Mouse (Mus musculus): ENCODE measurements around the gene Nav1.

The Nav1 gene

GRCm38 (mm10) chr1:135516511-135517305 is 90.4 kb downstream of the Nav1 start:
- DNase-seq (ENCODE audit: low spot score in 2 of 2), result peak; percentile 23 to 34

DNA sequence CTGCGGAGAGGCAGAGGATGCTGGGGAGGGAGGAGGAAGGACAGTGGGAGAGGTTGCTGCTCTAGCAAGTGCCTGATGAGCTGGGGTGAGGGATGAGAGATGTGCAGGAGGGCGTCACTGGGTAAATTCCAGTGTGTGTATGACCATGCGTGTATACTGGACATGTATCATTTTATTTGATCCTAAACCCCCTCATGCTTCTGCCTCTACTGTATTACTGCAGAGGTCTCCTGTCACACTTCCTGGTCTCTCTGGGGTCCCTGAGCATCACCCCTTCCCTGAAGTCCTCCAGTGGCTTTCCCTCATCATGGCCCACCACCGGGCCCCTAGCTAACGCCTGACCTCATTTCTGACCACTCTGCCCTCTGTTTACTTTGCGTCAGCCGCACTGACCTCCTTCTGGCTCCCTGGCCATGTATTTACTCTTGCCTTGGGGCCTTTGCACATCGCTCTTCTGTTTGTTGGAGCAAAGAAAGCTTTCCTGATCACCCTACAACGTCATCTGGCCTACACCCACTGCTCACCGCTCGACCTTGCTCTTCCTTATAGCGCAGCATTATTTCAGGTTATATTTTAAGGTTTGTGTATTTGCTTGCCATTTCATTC is 91.4 kb downstream of the Nav1 start:
- DNase-seq (ENCODE audit: low spot score in 2 of 2), result no peak

- DNase-seq (ENCODE audit: low spot score in 2 of 2), result no peak
These were observed 92.0 kb downstream of the Nav1 start for GRCm38 (mm10) chr1:135514913-135515632.

- no peak for DNase-seq (ENCODE audit: low spot score in 2 of 2)
These were observed 93.0 kb downstream of the Nav1 start for GRCm38 (mm10) chr1:135514046-135514445.

DNA sequence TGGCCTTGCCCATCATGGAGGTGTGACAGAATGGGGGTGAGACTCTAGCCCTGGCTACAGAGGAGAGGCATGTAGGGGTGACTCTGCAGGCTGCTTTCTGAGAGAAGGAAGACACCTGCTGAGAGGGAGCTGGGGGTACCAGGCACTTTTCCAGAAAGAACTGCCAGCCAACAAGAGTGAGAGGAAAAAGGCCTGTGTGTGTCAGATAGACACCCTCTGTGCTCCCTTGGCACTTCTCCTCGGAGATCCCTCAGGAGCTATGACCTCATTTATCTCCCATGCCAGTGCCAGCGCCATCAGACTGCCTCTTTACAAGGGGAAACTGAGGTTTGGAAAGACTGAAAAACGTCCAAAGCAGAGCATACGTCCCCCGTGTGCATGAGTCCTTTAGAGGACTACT is 93.6 kb downstream of the Nav1 start:
- DNase-seq (ENCODE audit: low spot score in 2 of 2), result no peak

DNA sequence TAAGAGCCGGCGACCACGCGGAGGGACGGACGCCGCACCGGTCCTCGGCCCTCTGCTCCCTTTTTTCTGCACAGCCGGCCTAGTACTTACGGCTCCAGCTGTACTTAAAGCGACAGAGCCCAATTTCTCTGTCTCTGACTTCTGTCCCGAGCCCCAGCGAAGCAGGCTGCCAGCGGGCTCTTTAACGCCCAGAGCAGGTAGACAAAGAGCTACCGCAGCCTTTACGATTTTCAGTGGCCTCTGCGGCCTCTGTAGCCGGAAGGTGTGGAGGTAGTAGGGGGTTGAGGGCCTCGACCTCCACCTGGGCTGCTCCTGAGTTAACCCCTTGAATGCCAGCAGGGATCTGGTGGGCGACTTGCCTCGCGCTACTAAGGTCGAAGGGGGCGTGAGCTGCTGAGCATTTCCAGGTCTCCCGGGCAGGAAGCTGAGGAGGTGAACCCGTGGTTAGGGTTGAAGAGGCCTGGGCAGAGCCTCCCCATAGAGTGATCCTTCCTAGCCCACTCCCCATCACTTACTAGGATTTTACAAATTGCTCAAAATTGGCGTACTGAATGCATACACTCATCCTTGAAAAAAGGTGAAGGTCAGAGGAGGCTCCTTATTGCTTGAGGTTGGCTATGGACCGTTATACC is 96.6 kb downstream of the Nav1 start:
- DNase-seq (ENCODE audit: low spot score in 2 of 2), result peak; percentile 12 to 15

DNA sequence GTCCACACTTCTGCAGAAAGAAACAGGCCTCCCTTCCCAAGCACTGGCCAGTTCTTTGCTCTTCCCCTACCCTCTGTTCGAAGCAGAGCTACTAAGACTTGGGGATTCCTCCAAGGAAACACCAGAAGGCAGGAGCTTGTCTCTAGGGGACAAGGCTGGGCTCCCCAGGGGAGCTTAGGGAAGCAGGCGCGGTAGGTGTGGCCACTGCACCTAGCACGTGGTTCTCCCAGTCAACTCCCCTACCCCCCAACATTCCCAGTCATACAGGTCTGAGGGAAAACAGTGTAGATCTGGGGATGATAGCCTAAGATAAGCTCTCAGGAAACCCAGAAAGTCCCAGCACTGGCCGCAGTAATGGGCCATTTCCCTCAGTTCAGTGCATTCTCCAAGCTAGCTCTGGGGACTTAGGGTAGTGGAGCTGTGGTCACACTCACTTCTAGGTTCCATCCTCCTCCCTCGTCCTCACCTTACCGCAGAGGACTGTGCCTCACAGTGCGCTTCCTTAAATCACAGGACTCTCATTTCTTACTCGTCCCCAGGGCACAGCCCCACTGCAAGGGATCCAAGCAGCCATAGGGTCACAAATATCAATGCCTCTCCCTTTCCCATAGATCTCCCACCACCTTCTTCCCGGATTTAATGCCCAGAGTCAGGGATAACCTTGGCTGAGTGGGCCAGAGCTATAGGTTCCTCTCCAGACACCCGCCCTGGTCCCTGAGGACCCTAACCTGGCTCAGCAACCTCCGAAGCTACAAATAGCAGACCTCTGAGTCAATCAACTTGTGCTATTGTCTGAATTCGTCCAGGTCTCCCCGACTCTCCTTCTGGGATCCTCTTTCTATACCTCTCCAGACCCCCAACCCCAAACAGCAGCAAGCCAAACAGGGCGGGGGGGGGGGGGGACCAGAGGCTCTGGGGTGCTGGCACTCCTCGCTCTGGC is 97.7 kb downstream of the Nav1 start:
- DNase-seq (ENCODE audit: low spot score in 2 of 2), result no peak

DNA sequence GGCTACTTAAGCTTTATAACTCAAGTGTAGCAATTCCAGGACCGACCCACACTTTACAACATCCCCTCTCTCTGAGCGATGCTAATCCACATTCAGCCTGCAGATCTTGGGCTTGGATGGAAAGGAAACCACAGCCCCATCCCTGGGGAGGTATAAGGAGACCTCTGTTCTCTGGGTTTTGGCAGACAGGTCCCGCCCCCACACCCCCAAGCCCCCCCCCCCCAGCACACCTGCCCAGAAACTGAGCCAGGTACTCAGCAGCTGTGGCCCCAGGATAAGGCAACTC is 98.8 kb downstream of the Nav1 start:
- DNase-seq (ENCODE audit: low spot score in 2 of 2), result no peak

DNA sequence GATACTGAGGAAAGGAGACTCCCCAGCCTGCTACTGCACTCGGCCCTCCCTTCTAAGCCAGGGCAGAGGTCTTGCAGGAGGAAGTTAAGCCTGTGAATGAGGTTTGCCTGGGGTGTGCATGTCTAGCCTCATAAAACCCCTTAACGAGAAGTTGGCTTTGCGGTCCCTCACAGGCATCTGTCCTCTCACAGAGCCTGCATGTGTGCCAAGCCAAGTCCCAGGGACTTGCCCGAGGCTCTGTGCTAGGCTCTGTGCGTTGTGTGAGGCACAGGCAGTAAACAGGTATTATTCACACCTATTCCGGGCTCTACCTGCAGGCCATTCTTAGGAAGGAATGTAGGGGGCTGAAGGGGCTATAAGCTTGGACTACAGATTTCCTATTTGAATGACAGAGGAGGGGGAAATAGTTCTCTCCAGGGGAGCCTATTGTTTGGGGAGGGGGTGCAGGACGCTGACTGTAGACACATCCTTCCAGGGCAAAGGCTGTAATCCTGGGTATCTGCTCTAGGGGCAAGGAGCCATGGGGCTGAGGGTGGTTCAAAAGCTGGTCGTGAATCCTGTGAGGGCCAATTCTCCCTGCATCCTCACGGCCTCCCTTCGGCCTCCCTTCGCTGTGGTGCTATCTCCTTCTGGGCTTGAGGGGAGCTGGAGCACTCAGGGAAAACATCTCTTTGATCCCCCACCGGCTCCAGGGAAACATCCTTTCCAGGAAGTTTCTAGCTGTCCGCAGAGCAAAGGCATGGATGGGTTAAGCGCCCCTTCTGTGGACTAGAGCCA is 99.3 kb downstream of the Nav1 start:
- no peak for DNase-seq (ENCODE audit: low spot score in 2 of 2)

DNA sequence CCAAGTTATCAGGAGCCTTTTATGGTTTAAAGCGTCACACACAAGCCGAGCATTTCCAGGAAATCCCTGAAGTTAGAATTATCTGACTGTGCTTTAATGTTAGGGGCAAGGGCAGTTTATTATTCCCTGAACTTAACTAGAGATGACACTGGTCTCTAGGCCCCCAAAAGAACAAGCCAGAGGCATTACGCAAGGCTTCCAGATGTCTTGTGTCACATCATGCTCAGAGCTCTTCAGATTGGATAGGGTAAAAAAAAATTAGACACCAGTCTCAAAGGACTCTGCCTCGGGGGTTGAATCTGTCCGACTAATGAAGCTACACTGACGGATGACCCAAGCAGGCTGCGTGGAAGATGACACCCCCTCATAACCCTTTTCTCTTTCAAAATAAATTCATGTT is 101.6 kb downstream of the Nav1 start:
- no peak for DNase-seq (ENCODE audit: low spot score in 2 of 2)

DNA sequence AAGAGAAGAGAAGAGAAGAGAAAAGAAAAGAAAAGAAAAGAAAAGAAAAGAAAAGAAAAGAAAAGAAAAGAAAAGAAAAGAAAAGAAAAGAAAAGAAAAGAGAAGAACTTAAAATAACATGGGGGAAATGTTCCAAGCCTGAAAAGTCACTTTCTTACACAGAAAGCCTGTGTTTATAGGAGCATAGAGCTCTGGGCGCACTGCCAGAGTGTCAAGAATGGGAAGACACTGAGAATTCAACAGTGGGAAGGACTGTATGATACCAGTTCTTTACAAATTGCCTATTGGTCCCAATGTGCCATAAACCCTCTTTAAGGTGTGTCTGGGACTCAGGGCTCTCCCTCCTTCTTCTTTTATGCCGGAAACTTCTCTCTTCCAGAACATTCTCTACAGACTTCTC is 103.7 kb downstream of the Nav1 start:
- no peak for DNase-seq (ENCODE audit: low spot score in 2 of 2)

GRCm38 (mm10) chr1:135502750-135503149 is 104.3 kb downstream of the Nav1 start:
- DNase-seq (ENCODE audit: low spot score in 2 of 2), result no peak

- DNase-seq (ENCODE audit: low spot score in 2 of 2), result no peak
These were observed 105.0 kb downstream of the Nav1 start for GRCm38 (mm10) chr1:135502135-135502534.

DNA sequence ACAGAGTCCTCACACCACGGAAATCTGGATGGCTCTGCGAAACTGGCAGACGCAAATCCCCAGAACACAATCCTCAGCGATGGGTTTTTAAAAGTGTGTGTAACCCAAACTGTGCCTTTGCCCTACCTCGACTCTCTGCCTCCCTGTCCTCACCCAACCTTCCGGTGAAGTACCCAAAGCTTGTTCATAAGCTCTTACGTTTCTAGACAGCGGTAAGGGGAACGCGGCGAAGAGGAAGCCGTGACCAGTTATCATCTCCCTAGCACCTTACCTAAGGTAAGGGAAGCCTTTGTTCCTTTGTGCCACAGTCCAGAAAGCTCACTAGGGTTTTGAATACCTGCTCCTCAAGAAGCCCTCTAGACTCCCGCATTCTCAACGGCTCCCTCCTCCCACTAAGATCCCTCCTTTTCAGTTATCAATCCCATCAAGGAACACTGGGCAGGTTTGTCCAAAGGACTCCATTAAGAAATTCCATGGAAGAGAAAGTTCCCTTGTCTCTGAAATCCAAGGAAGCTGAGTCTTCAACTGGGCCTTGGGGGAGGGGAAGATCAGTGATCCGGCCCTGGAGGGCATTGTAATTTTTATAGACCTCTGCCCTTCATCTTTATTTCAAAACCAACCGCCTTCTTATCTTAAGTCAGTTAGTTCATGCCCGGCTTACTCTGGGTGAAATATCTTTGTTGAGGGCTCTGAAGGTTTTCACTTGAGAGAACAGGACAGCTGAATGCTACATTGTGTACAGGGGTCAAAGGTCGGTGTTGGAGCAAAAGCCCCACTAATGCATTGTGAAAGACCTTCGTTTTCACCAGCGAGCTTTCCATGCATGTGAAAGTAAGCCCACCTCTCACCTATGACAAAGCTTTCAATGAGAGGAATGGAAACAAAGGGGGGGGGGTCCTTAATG is 108.4 kb downstream of the Nav1 start:
- DNase-seq (ENCODE audit: low spot score in 2 of 2), result no peak

GRCm38 (mm10) chr1:135495048-135495447 is 112.0 kb downstream of the Nav1 start:
- no peak for DNase-seq (ENCODE audit: low spot score in 2 of 2)

- DNase-seq (ENCODE audit: low spot score in 2 of 2), result no peak
These were observed 113.2 kb downstream of the Nav1 start for GRCm38 (mm10) chr1:135493862-135494261.

GRCm38 (mm10) chr1:135492406-135492805 is 114.7 kb downstream of the Nav1 start:
- DNase-seq (ENCODE audit: low spot score in 2 of 2), result no peak

- no peak for DNase-seq (ENCODE audit: low spot score in 2 of 2)
These were observed 116.0 kb downstream of the Nav1 start for GRCm38 (mm10) chr1:135490931-135491666.

GRCm38 (mm10) chr1:135488879-135489278 is 118.2 kb downstream of the Nav1 start:
- DNase-seq (ENCODE audit: low spot score in 2 of 2), result no peak
